Mouse (Mus musculus): ENCODE measurements around the gene Arap2. TPM values are rescaled to one million over a fixed set of nuclear protein-coding genes. Genes with fewer than 3 reads are reported as not detected.

Arap2 gene
- polyA plus RNA-seq, 1 experiment from 2014 or later, result 4.2 TPM

- Histone ChIP-seq H3K9ac (ENCODE audit: low read depth, low read length) (no peak overlapping the region), H3K4me2 (no peak overlapping the region), H3K9me3 (replicated peaks; ENCODE audit: control insufficient read depth, low read length) (no peaks in the 10 kb centered on the region), H3K27me3 (ENCODE audit: control insufficient read depth, insufficient read depth, low read length) (no peaks in the 10 kb centered on the region), H3K36me3 (ENCODE audit: control insufficient read depth, insufficient read depth, low read length) (no peaks in the 10 kb centered on the region), H3K4me3 (ENCODE audit: low read depth, low read length) (no peak overlapping the region), H3K4me1 (ENCODE audit: control insufficient read depth, insufficient read depth, low read length) (no peaks in the 10 kb centered on the region), H3K27ac (ENCODE audit: low read depth, low read length) (no peak overlapping the region)
- WGBS (ENCODE audit: insufficient replicate concordance), result 38% methylated on average over 9 of the region's 9 CpGs
- no peak for ATAC-seq (replicated peaks; ENCODE audit: insufficient number of reproducible peaks, low FRiP score, low TSS enrichment)
Observed at GRCm38 (mm10) chr5:62672736-62673436, 93.1 kb downstream of the Arap2 start.

GRCm38 (mm10) chr5:62665329-62665728, 100.6 kb downstream of the Arap2 start:
- no peaks in the 10 kb centered on the region for H3K27me3 ChIP-seq (ENCODE audit: control insufficient read depth, insufficient read depth, low read length)
- no peak overlapping the region for H3K4me2 ChIP-seq
- H3K4me3 ChIP-seq (ENCODE audit: low read depth, low read length), result no peak overlapping the region
- H3K4me1 ChIP-seq (ENCODE audit: control insufficient read depth, insufficient read depth, low read length), result no peaks in the 10 kb centered on the region
- no peak overlapping the region for H3K9ac ChIP-seq (ENCODE audit: low read depth, low read length)
- H3K9me3 ChIP-seq (replicated peaks; ENCODE audit: control insufficient read depth, low read length), result no peaks in the 10 kb centered on the region
- H3K27ac ChIP-seq (ENCODE audit: low read depth, low read length), result no peak overlapping the region
- no peak for ATAC-seq (replicated peaks; ENCODE audit: insufficient number of reproducible peaks, low FRiP score, low TSS enrichment)
- H3K36me3 ChIP-seq (ENCODE audit: control insufficient read depth, insufficient read depth, low read length), result no peaks in the 10 kb centered on the region

- no peak overlapping the region for H3K4me3 ChIP-seq (ENCODE audit: low read depth, low read length)
- no peaks in the 10 kb centered on the region for H3K9me3 ChIP-seq (replicated peaks; ENCODE audit: control insufficient read depth, low read length)
- H3K27me3 ChIP-seq (ENCODE audit: control insufficient read depth, insufficient read depth, low read length), result no peaks in the 10 kb centered on the region
- no peak overlapping the region for H3K27ac ChIP-seq (ENCODE audit: low read depth, low read length)
- H3K4me1 ChIP-seq (ENCODE audit: control insufficient read depth, insufficient read depth, low read length), result no peaks in the 10 kb centered on the region
- no peak overlapping the region for H3K9ac ChIP-seq (ENCODE audit: low read depth, low read length)
- WGBS (ENCODE audit: insufficient replicate concordance), result 79% methylated on average over 4 of the region's 4 CpGs
- no peak for ATAC-seq (replicated peaks; ENCODE audit: insufficient number of reproducible peaks, low FRiP score, low TSS enrichment)
- no peaks in the 10 kb centered on the region for H3K36me3 ChIP-seq (ENCODE audit: control insufficient read depth, insufficient read depth, low read length)
- no peak overlapping the region for H3K4me2 ChIP-seq
Observed at GRCm38 (mm10) chr5:62664847-62665246, 101.1 kb downstream of the Arap2 start.

- Histone ChIP-seq H3K9me3 (replicated peaks; ENCODE audit: control insufficient read depth, low read length) (no peaks in the 10 kb centered on the region), H3K27me3 (ENCODE audit: control insufficient read depth, insufficient read depth, low read length) (no peaks in the 10 kb centered on the region), H3K36me3 (ENCODE audit: control insufficient read depth, insufficient read depth, low read length) (no peaks in the 10 kb centered on the region), H3K4me1 (ENCODE audit: control insufficient read depth, insufficient read depth, low read length) (no peaks in the 10 kb centered on the region), H3K4me3 (ENCODE audit: low read depth, low read length) (no peak overlapping the region), H3K9ac (ENCODE audit: low read depth, low read length) (no peak overlapping the region), H3K4me2 (no peak overlapping the region), H3K27ac (ENCODE audit: low read depth, low read length) (no peak overlapping the region)
- WGBS (ENCODE audit: insufficient replicate concordance), result 95% methylated on average over 1 of the region's 1 CpGs
- no peak for ATAC-seq (replicated peaks; ENCODE audit: insufficient number of reproducible peaks, low FRiP score, low TSS enrichment)
Observed at GRCm38 (mm10) chr5:62663206-62663605, 102.8 kb downstream of the Arap2 start.

DNA sequence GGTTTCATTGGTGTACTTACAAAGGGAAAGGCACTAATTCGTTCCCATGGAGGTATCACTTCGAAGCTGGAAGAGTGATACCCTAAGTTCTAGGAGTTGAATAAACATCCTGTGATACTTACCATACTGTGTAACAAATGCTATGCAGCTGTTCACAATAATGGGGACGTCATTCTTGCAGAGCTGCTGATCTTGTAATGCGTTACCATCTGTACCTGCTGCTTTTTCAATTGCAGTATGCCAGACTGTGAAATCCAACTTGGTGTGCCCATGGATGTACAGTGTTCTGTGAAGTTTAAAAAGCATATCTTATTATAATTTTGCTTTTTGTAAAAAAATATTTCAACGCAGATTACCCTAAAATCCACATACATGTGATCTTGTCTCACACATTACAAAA, 112.0 kb downstream of the Arap2 start:
- Histone ChIP-seq H3K4me1 (ENCODE audit: control insufficient read depth, insufficient read depth, low read length) (no peaks in the 10 kb centered on the region), H3K9me3 (replicated peaks; ENCODE audit: control insufficient read depth, low read length) (no peaks in the 10 kb centered on the region), H3K27ac (ENCODE audit: low read depth, low read length) (no peak overlapping the region), H3K4me3 (ENCODE audit: low read depth, low read length) (no peak overlapping the region), H3K4me2 (no peak overlapping the region), H3K9ac (ENCODE audit: low read depth, low read length) (no peak overlapping the region), H3K36me3 (ENCODE audit: control insufficient read depth, insufficient read depth, low read length) (no peaks in the 10 kb centered on the region), H3K27me3 (ENCODE audit: control insufficient read depth, insufficient read depth, low read length) (no peaks in the 10 kb centered on the region)
- ATAC-seq (replicated peaks; ENCODE audit: insufficient number of reproducible peaks, low FRiP score, low TSS enrichment), result no peak
- WGBS (ENCODE audit: insufficient replicate concordance), result 71% methylated on average over 5 of the region's 5 CpGs

GRCm38 (mm10) chr5:62642330-62642729, 123.6 kb downstream of the Arap2 start:
- no peak overlapping the region for H3K9ac ChIP-seq (ENCODE audit: low read depth, low read length)
- 94% methylated on average over 4 of the region's 4 CpGs for WGBS (ENCODE audit: insufficient replicate concordance)
- no peak overlapping the region for H3K4me3 ChIP-seq (ENCODE audit: low read depth, low read length)
- H3K36me3 ChIP-seq (ENCODE audit: control insufficient read depth, insufficient read depth, low read length), result no peaks in the 10 kb centered on the region
- no peak overlapping the region for H3K27ac ChIP-seq (ENCODE audit: low read depth, low read length)
- no peaks in the 10 kb centered on the region for H3K9me3 ChIP-seq (replicated peaks; ENCODE audit: control insufficient read depth, low read length)
- H3K4me1 ChIP-seq (ENCODE audit: control insufficient read depth, insufficient read depth, low read length), result no peaks in the 10 kb centered on the region
- no peaks in the 10 kb centered on the region for H3K27me3 ChIP-seq (ENCODE audit: control insufficient read depth, insufficient read depth, low read length)
- no peak overlapping the region for H3K4me2 ChIP-seq
- no peak for ATAC-seq (replicated peaks; ENCODE audit: insufficient number of reproducible peaks, low FRiP score, low TSS enrichment)

DNA sequence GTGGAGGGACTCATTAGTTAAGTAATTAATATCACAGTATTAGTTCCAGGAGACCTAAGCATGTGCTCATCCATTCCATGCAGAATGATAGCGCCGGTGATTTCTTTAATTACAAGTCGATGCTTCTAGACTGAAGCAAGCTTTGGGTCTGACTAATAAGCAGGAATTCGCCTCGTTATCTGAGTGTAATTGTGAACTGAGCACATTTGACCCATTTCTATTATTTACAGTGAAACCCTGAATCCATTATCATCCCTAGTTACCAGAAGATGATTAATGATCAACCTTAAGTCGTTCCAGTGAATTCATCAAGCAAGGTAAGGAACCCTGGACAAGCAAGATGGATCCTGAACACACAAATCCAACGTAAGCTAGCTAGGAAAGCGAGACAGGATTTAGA, 125.5 kb downstream of the Arap2 start:
- H3K36me3 ChIP-seq (ENCODE audit: control insufficient read depth, insufficient read depth, low read length), result no peaks in the 10 kb centered on the region
- WGBS (ENCODE audit: insufficient replicate concordance), result 81% methylated on average over 8 of the region's 8 CpGs

DNA sequence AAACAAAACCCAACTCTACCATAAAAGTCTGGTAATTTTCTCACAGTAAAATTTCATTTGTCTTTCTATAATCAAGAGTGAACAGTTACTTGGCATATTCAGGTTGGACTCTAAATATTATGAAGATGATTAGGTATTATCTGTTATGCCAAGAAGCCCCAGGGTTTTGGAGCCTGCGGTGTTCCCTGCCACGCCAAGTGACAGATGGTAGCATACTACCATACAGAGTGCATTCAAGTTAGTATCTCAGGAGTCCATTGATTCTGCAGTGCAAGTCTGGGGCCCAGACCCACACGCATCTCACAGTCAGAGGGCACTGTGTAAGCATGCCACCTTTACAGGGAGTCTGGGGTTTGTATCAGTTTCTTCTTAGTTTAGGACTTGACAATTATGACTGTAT, 129.6 kb downstream of the Arap2 start:
- no peak for ATAC-seq (replicated peaks; ENCODE audit: insufficient number of reproducible peaks, low FRiP score, low TSS enrichment)
- WGBS (ENCODE audit: insufficient replicate concordance), result 84% methylated on average over 3 of the region's 3 CpGs
- Histone ChIP-seq H3K9ac (ENCODE audit: low read depth, low read length) (no peak overlapping the region), H3K27me3 (ENCODE audit: control insufficient read depth, insufficient read depth, low read length) (no peaks in the 10 kb centered on the region), H3K36me3 (ENCODE audit: control insufficient read depth, insufficient read depth, low read length) (no peaks in the 10 kb centered on the region), H3K4me1 (ENCODE audit: control insufficient read depth, insufficient read depth, low read length) (no peaks in the 10 kb centered on the region), H3K4me2 (no peak overlapping the region), H3K9me3 (replicated peaks; ENCODE audit: control insufficient read depth, low read length) (no peaks in the 10 kb centered on the region), H3K27ac (ENCODE audit: low read depth, low read length) (no peak overlapping the region), H3K4me3 (ENCODE audit: low read depth, low read length) (no peak overlapping the region)

More for the DNA sequence above, 125.5 kb downstream of the Arap2 start:
- H3K4me2 ChIP-seq, result no peak overlapping the region
- H3K9ac ChIP-seq (ENCODE audit: low read depth, low read length), result no peak overlapping the region
- H3K27ac ChIP-seq (ENCODE audit: low read depth, low read length), result no peak overlapping the region
- H3K4me1 ChIP-seq (ENCODE audit: control insufficient read depth, insufficient read depth, low read length), result no peaks in the 10 kb centered on the region
- no peak overlapping the region for H3K4me3 ChIP-seq (ENCODE audit: low read depth, low read length)
- no peaks in the 10 kb centered on the region for H3K9me3 ChIP-seq (replicated peaks; ENCODE audit: control insufficient read depth, low read length)
- no peak for ATAC-seq (replicated peaks; ENCODE audit: insufficient number of reproducible peaks, low FRiP score, low TSS enrichment)
- no peaks in the 10 kb centered on the region for H3K27me3 ChIP-seq (ENCODE audit: control insufficient read depth, insufficient read depth, low read length)

DNA sequence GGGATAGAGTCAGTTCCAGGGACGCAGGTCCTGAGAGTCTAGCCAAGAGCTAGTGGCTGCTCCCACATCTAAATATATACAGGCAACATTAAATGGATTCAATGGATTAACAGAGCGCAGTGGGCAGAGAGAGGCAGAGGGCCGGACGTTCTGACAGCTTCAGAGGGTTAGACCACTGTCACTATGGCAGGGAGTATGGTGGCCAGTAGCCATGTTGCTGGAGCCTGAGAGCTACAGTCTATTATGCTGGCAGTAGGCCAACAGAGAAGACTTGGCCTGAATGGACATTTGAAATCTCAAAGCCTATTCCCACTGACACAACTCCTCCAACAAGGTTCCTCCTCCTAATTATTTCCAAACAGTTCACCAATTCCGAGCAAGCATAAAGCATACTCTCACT, 137.1 kb downstream of the Arap2 start:
- WGBS (ENCODE audit: insufficient replicate concordance), result 88% methylated on average over 5 of the region's 5 CpGs
- ATAC-seq (replicated peaks; ENCODE audit: insufficient number of reproducible peaks, low FRiP score, low TSS enrichment), result no peak

More for the DNA sequence above, 137.1 kb downstream of the Arap2 start:
- no peaks in the 10 kb centered on the region for H3K36me3 ChIP-seq (ENCODE audit: control insufficient read depth, insufficient read depth, low read length)
- no peaks in the 10 kb centered on the region for H3K27me3 ChIP-seq (ENCODE audit: control insufficient read depth, insufficient read depth, low read length)
- H3K4me3 ChIP-seq (ENCODE audit: low read depth, low read length), result no peak overlapping the region
- no peaks in the 10 kb centered on the region for H3K9me3 ChIP-seq (replicated peaks; ENCODE audit: control insufficient read depth, low read length)
- no peaks in the 10 kb centered on the region for H3K4me1 ChIP-seq (ENCODE audit: control insufficient read depth, insufficient read depth, low read length)
- H3K27ac ChIP-seq (ENCODE audit: low read depth, low read length), result no peak overlapping the region
- H3K9ac ChIP-seq (ENCODE audit: low read depth, low read length), result no peak overlapping the region
- H3K4me2 ChIP-seq, result no peak overlapping the region
